Mouse (Mus musculus) cerebellum, adult 11-12 months (tissue): ENCODE data around the gene Dbt.

Source experiments
- DNase-seq: peaks from one replicate; pipeline ENCODE4 v3.0.0; 2022

Dbt gene

GRCm38 (mm10) chr3:116512904-116513716 is at the start of gene Dbt:
Dbt (plus strand) TSS chr3:116513070.
- peak; percentile 80 for DNase-seq

GRCm38 (mm10) chr3:116464318-116464717 is 48.6 kb upstream of the Dbt start:
- DNase-seq, result no peak

GRCm38 (mm10) chr3:116465709-116466108 is 47.2 kb upstream of the Dbt start:
- no peak for DNase-seq

GRCm38 (mm10) chr3:116474602-116475001 is 38.3 kb upstream of the Dbt start:
- no peak for DNase-seq

- DNase-seq, result no peak
Measured at GRCm38 (mm10) chr3:116476686-116477298, 36.1 kb upstream of the Dbt start.

- DNase-seq, result no peak
Measured at GRCm38 (mm10) chr3:116477351-116477750, 35.5 kb upstream of the Dbt start.

- DNase-seq, result no peak
Measured at GRCm38 (mm10) chr3:116480119-116480518, 32.8 kb upstream of the Dbt start.

GRCm38 (mm10) chr3:116480937-116481336 is 31.9 kb upstream of the Dbt start:
- DNase-seq, result no peak

- no peak for DNase-seq
Measured at GRCm38 (mm10) chr3:116482724-116483123, 30.1 kb upstream of the Dbt start.

GRCm38 (mm10) chr3:116483271-116483670 is 29.6 kb upstream of the Dbt start:
- no peak for DNase-seq

- no peak for DNase-seq
Measured at GRCm38 (mm10) chr3:116490920-116491319, 21.9 kb upstream of the Dbt start.

- no peak for DNase-seq
Measured at GRCm38 (mm10) chr3:116491923-116492454, 20.9 kb upstream of the Dbt start.

GRCm38 (mm10) chr3:116493658-116494057 is 19.2 kb upstream of the Dbt start:
- no peak for DNase-seq

GRCm38 (mm10) chr3:116495671-116496070 is 17.2 kb upstream of the Dbt start:
- no peak for DNase-seq

- peak; percentile 97 for DNase-seq
Measured at GRCm38 (mm10) chr3:116507772-116508351, 5.0 kb upstream of the Dbt start, which contains the start of gene Rtca. Rtca (minus strand) TSS chr3:116508208.

- peak; percentile 48 for DNase-seq
Measured at GRCm38 (mm10) chr3:116512151-116512903, 543 bp upstream of the Dbt start.

- DNase-seq, result no peak
Measured at GRCm38 (mm10) chr3:116520141-116520761, 7.4 kb downstream of the Dbt start.

GRCm38 (mm10) chr3:116529741-116530140 is 16.9 kb downstream of the Dbt start:
- no peak for DNase-seq

- no peak for DNase-seq
Measured at GRCm38 (mm10) chr3:116530826-116531225, 18.0 kb downstream of the Dbt start.

GRCm38 (mm10) chr3:116536428-116537199 is 23.7 kb downstream of the Dbt start:
- DNase-seq, result no peak

- no peak for DNase-seq
Measured at GRCm38 (mm10) chr3:116537200-116537573, 24.3 kb downstream of the Dbt start.

- no peak for DNase-seq
Measured at GRCm38 (mm10) chr3:116542070-116542469, 29.2 kb downstream of the Dbt start.
